Mouse (Mus musculus) testis, adult 2 months (tissue): Measurements from ENCODE around the gene Emilin1.

Experiments used
- CTCF ChIP-seq: fragments of 200-500 bp; IDR thresholded peaks from 2 replicates; pipeline ENCODE4 v1.5.1; 2012; ENCODE audit warnings: low read depth, mild to moderate bottlenecking, inconsistent platforms, low read length, moderate library complexity; ENCODE audit not compliant: control insufficient read depth, insufficient read depth, insufficient replicate concordance
- POLR2A ChIP-seq: fragments of 200-500 bp; IDR thresholded peaks from 2 replicates; pipeline ENCODE4 v1.6.1; 2012; ENCODE audit warnings: low read depth, mild to moderate bottlenecking, inconsistent platforms, low read length, moderate library complexity; ENCODE audit not compliant: control insufficient read depth

- TF ChIP-seq POLR2A (no peak), CTCF (no peak)
Measured at GRCm38 (mm10) chr5:30910481-30910880, 2.7 kb upstream of the Emilin1 start.
